Mouse (Mus musculus) cerebellum, adult 2 months (tissue): ENCODE measurements around the gene Phf21a. TPM values are rescaled to one million over a fixed set of nuclear protein-coding genes. Genes with fewer than 3 reads are reported as not detected.
A peak's percentile ranks its signal among the peaks of the same experiment; 100 is the strongest.

Experiments
- DNase-seq, 2 experiments: peaks; one replicate each; pipeline ENCODE4 v3.0.0; 2021
- H3K27ac ChIP-seq: fragments of 200-500 bp; 2 replicates; pipeline ENCODE4 v1.5.1; 2012; ENCODE audit warnings: low read length, control low read depth, inconsistent platforms; ENCODE audit not compliant: insufficient read depth
- H3K27me3 ChIP-seq: fragments of 200-500 bp; 2 replicates; pipeline ENCODE4 v1.6.1; 2012; ENCODE audit warnings: inconsistent platforms, mild to moderate bottlenecking, low read length, moderate library complexity; ENCODE audit not compliant: control insufficient read depth, insufficient read depth
- H3K4me1 ChIP-seq: fragments of 200-500 bp; 2 replicates; pipeline ENCODE4 v1.6.1; 2011; ENCODE audit warnings: low read length; ENCODE audit not compliant: control insufficient read depth, insufficient read depth
- H3K4me3 ChIP-seq: fragments of 200-500 bp; replicated peaks from 2 replicates; pipeline ENCODE3; 2011; ENCODE audit warnings: mild to moderate bottlenecking, low read depth, low read length, control low read depth; ENCODE audit not compliant: insufficient read depth
- CTCF ChIP-seq: fragments of 200-500 bp; IDR thresholded peaks from 2 replicates; pipeline ENCODE4 v1.5.1; 2011; ENCODE audit warnings: low read depth, mild to moderate bottlenecking, control low read depth, low read length, moderate library complexity, borderline replicate concordance; ENCODE audit not compliant: insufficient read depth
- POLR2A ChIP-seq: fragments of 200-500 bp; IDR thresholded peaks from 2 replicates; pipeline ENCODE4 v1.6.1; 2011; ENCODE audit warnings: low read length, control low read depth, borderline replicate concordance; ENCODE audit not compliant: insufficient read depth
- whole genome bisulfite sequencing: fragments of 180-500 bp; shearing (Covaris S2); methylation state at CpG from one replicate; pipeline ENCODE4 v1.1.7; 2018; 5-methylcytosine and 5-hydroxymethylcytosine counted together
- polyA plus RNA-seq: library from polyadenylated mRNA; depleted of rRNA; stranded (reverse); fragments of >200 nt; gene quantifications from 2 replicates; pipeline ENCODE4 v1.2.3, GENCODE M21; 2012; rRNA removed

Gene Phf21a
- 60.4 and 73.1 TPM in 2 replicates for polyA plus RNA-seq

GRCm38 (mm10) chr2:92092817-92093216 lies at the start of gene Phf21a:
Gene Phf21a, plus strand, starts transcription at chr2:92093117.
- WGBS, result 86% methylated on average over 2 of the region's 2 CpGs
- Histone ChIP-seq H3K27me3 (no peaks in the 10 kb centered on the region), H3K4me3 (no peak within 1 kb of the TSS), H3K27ac (no peak within 1 kb of the TSS), H3K4me1 (no peaks in the 10 kb centered on the region)
- DNase-seq, result no peak
- no peak for TF ChIP-seq POLR2A
- TF ChIP-seq CTCF, result no peak

GRCm38 (mm10) chr2:92043285-92043684 lies 49.6 kb upstream of the Phf21a start:
- DNase-seq, result no peak
- peaks cover 4% of the 10 kb centered on the region; the same call in 1 of the 2 replicates for H3K4me1 ChIP-seq
- no peaks in the 10 kb centered on the region for H3K27me3 ChIP-seq
- 94% methylated on average over 12 of the region's 12 CpGs for WGBS
- H3K27ac ChIP-seq, result no peak overlapping the region
- no peak overlapping the region for H3K4me3 ChIP-seq
- TF ChIP-seq POLR2A (no peak), CTCF (no peak)

DNA sequence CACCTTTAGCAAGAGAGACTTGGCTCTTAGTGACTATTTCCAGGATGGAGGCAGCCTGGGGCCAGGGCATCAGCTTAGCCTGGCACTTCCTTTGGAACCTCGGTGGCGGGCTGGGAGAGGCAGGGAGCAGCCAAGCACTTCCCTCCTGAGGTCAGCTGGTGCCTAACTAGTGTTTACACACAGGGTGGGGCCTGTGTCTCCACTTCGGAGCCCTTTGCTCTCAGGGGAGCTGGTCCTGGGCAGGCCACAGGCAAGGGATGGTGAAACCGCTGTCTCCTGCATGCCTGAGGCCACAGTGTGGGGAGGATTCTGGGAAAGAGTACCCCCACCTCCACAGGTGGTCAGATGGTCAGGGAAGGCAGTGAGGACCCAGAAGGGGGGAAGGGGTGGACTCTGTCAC lies 45.3 kb upstream of the Phf21a start:
- Histone ChIP-seq H3K27me3 (no peaks in the 10 kb centered on the region), H3K4me1 (peaks cover 1% of the 10 kb centered on the region; the same call in 1 of the 2 replicates), H3K27ac (no peak overlapping the region), H3K4me3 (no peak overlapping the region)
- no peak for TF ChIP-seq POLR2A
- no peak for TF ChIP-seq CTCF
- no peak for DNase-seq
- WGBS, result 41% methylated on average over 4 of the region's 4 CpGs

DNA sequence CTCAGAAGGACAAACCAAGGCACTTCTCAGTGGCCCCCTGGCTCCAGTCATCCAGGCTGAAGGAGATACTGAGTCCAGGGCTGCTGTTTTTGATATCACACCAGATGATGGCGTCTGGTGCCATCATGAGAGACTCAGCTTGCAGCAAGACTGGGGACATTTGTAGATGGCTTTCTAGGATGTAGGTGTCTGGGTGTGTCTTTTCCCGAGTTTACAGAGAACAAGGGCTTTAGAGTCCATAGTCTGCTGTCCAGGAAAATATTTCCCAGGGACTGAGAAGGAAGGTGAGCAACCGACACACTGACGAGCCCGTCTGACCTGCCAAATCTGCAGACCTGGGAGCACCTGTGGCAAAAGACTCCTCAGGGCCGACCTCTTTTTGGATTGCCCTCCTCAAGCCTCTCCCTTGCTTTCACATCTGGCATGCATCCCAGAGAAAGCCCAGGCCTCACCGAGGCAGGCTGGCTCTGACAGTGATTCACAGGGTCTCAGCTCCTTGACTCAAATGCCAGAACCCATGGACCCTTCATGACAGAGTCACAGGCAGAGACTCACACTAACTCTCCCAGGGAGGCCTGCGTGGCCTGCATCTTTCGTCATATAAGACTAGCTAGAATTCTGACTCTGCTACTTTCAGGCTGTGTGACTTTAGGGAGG lies 44.8 kb upstream of the Phf21a start:
- TF ChIP-seq POLR2A (no peak), CTCF (no peak)
- no peak for DNase-seq
- no peak overlapping the region for H3K4me3 ChIP-seq
- no peak overlapping the region for H3K27ac ChIP-seq
- 71% methylated on average over 9 of the region's 9 CpGs for WGBS
- no peaks in the 10 kb centered on the region for H3K4me1 ChIP-seq
- no peaks in the 10 kb centered on the region for H3K27me3 ChIP-seq

GRCm38 (mm10) chr2:92052188-92052587 lies 40.7 kb upstream of the Phf21a start:
- no peaks in the 10 kb centered on the region for H3K27me3 ChIP-seq
- H3K4me3 ChIP-seq, result no peak overlapping the region
- no peak overlapping the region for H3K27ac ChIP-seq
- H3K4me1 ChIP-seq, result no peaks in the 10 kb centered on the region
- TF ChIP-seq CTCF (no peak), POLR2A (no peak)
- WGBS, result 27% methylated on average over 8 of the region's 8 CpGs
- peak; percentile 32 to 59 for DNase-seq

DNA sequence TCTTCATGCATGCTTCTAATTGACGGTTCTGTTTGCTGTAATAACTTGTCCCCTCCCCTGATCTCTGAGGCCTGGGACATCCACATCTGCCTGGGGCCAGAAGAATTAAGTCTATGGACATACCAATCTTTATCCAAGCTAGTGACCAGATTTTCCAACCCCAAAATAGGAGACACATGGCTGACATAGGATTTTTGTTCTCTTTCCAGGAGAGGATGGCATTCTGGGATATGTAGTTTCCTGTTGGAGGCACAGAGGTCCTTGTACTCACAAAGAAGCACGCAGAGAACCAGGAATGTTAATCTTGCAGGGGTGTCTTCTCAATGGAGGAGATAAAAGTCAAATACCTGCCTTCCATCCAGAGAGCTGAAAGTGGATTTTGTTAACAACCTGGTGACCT lies 40.2 kb upstream of the Phf21a start:
- no peak overlapping the region for H3K4me3 ChIP-seq
- H3K27ac ChIP-seq, result no peak overlapping the region
- peak in 1 of 2 experiments; percentile 39 for DNase-seq
- WGBS, result 63% methylated on average over 2 of the region's 2 CpGs
- H3K4me1 ChIP-seq, result no peaks in the 10 kb centered on the region
- TF ChIP-seq CTCF (no peak), POLR2A (no peak)
- H3K27me3 ChIP-seq, result no peaks in the 10 kb centered on the region

GRCm38 (mm10) chr2:92055101-92055813 lies 37.7 kb upstream of the Phf21a start:
- Histone ChIP-seq H3K27ac (no peak overlapping the region), H3K27me3 (no peaks in the 10 kb centered on the region), H3K4me1 (no peaks in the 10 kb centered on the region), H3K4me3 (peak overlapping the region; percentile 80)
- peak; percentile 88 to 89 for DNase-seq
- peak; percentile 48; the same call in 1 of the 2 replicates for TF ChIP-seq POLR2A
- no peak for TF ChIP-seq CTCF
- 4% methylated on average over 38 of the region's 38 CpGs for WGBS

- TF ChIP-seq POLR2A (no peak), CTCF (peak; percentile 67)
- peak overlapping the region; percentile 80 for H3K4me3 ChIP-seq
- H3K4me1 ChIP-seq, result no peaks in the 10 kb centered on the region
- no peak overlapping the region for H3K27ac ChIP-seq
- WGBS, result 4% methylated on average over 14 of the region's 14 CpGs
- DNase-seq, result peak; percentile 74 to 79
- H3K27me3 ChIP-seq, result no peaks in the 10 kb centered on the region
These were observed 37.1 kb upstream of the Phf21a start for GRCm38 (mm10) chr2:92055831-92056236.
